Mouse (Mus musculus) forebrain, embryonic 14.5 days (tissue): ENCODE measurements around the gene Fibp. TPM values are rescaled to one million over a fixed set of nuclear protein-coding genes. Genes with fewer than 3 reads are reported as not detected.

Source experiments
- ATAC-seq: fragments of 200-750 bp; cut with Nextera tagmentation; 2 replicates; pipeline ENCODE4 v1.8.0; 2017; ENCODE audit warnings: mild to moderate bottlenecking, moderate library complexity
- DNase-seq: peaks from one replicate; pipeline ENCODE4 v3.0.0-alpha.2; 2015; ENCODE audit warnings: low spot score
- H3K27ac ChIP-seq: fragments of 300-500 bp; sonication (generic); 2 replicates; pipeline ENCODE4 v1.5.1; 2014; ENCODE audit warnings: low read depth, mild to moderate bottlenecking, control low read depth, low read length, moderate library complexity
- H3K27me3 ChIP-seq: fragments of 300-500 bp; sonication (generic); replicated peaks from 2 replicates; pipeline ENCODE4 v1.6.1; 2014; ENCODE audit warnings: low read length, control low read depth, mixed read lengths; ENCODE audit not compliant: control insufficient read depth, insufficient read depth
- H3K36me3 ChIP-seq: fragments of 300-500 bp; sonication (generic); 2 replicates; pipeline ENCODE4 v1.6.1; 2014; ENCODE audit warnings: low read length, control low read depth; ENCODE audit not compliant: control insufficient read depth, insufficient read depth
- H3K4me1 ChIP-seq: fragments of 300-500 bp; sonication (generic); 2 replicates; pipeline ENCODE4 v1.6.1; 2014; ENCODE audit warnings: antibody characterized with exemption, low read length, control low read depth; ENCODE audit not compliant: control insufficient read depth, insufficient read depth
- H3K4me2 ChIP-seq: fragments of 300-500 bp; sonication (generic); 2 replicates; pipeline ENCODE4 v1.6.1; 2014; ENCODE audit warnings: mild to moderate bottlenecking, control low read depth, low read length
- H3K4me3 ChIP-seq: fragments of 300-500 bp; sonication (generic); 2 replicates; pipeline ENCODE4 v1.5.1; 2014; ENCODE audit warnings: low read depth, low read length, control low read depth
- H3K9ac ChIP-seq: fragments of 300-500 bp; sonication (generic); 2 replicates; pipeline ENCODE4 v1.6.1; 2014; ENCODE audit warnings: mild to moderate bottlenecking, low read length, control low read depth, moderate library complexity
- H3K9me3 ChIP-seq: fragments of 300-500 bp; sonication (generic); replicated peaks from 2 replicates; pipeline ENCODE4 v1.6.1; 2016; ENCODE audit warnings: low read length, control low read depth, mixed read lengths; ENCODE audit not compliant: control insufficient read depth
- WGBS: fragments of 180-500 bp; shearing (Covaris S2); extraction: QIAGEN DNeasy Blood & Tissue Kit; methylation state at CpG from one replicate; pipeline ENCODE4 v1.1.7; 2014; 5-methylcytosine and 5-hydroxymethylcytosine counted together
- polyA plus RNA-seq: library from polyadenylated mRNA; unstranded; fragments of >200 nt; fragmentation: Nextera tagmentation; extraction: Ambion mirVana; gene quantifications from 2 replicates; pipeline ENCODE4 v1.2.1, GENCODE M21; 2014

The Fibp gene
- polyA plus RNA-seq, 1 experiment from 2014 or later = 167 TPM

GRCm38 (mm10) chr19:5466916-5467500 lies 6.6 kb downstream of the Fibp start:
- Histone ChIP-seq H3K4me3 (no peak overlapping the region), H3K9ac (no peak overlapping the region), H3K9me3 (no peaks in the 10 kb centered on the region), H3K27ac (no peak overlapping the region), H3K4me1 (0 out of 2 replicates have a peak, but pooled peaks cover 4% of the 10 kb centered on the region), H3K27me3 (no peaks in the 10 kb centered on the region), H3K4me2 (no peak overlapping the region), H3K36me3 (peaks cover 56% of the 10 kb centered on the region)
- ATAC-seq (no peak), DNase-seq (no peak)
- 95% methylated on average over 6 of the region's 6 CpGs for WGBS

GRCm38 (mm10) chr19:5468374-5468773 lies 8.0 kb downstream of the Fibp start, which contains the start of gene Ctsw:
Gene Ctsw (minus strand): TSS chr19:5468507.
- Histone ChIP-seq H3K9ac (no peak within 1 kb of the TSS), H3K36me3 (peaks cover 43% of the 10 kb centered on the region), H3K4me2 (no peak within 1 kb of the TSS), H3K4me1 (0 out of 2 replicates have a peak, but pooled peaks cover 4% of the 10 kb centered on the region), H3K27ac (no peak within 1 kb of the TSS), H3K9me3 (no peaks in the 10 kb centered on the region), H3K27me3 (no peaks in the 10 kb centered on the region), H3K4me3 (no peak within 1 kb of the TSS)
- 65% methylated on average over 5 of the region's 5 CpGs for WGBS
- DNase-seq = no peak
- ATAC-seq = no peak

GRCm38 (mm10) chr19:5471846-5472245 lies 11.4 kb downstream of the Fibp start:
- H3K27ac ChIP-seq = no peak overlapping the region
- H3K36me3 ChIP-seq = peaks cover 12% of the 10 kb centered on the region
- H3K4me2 ChIP-seq = no peak overlapping the region
- WGBS = 47% methylated on average over 5 of the region's 5 CpGs
- ATAC-seq (no peak), DNase-seq (no peak)
- H3K4me3 ChIP-seq = no peak overlapping the region
- H3K9me3 ChIP-seq = no peaks in the 10 kb centered on the region
- no peaks in the 10 kb centered on the region for H3K27me3 ChIP-seq
- no peak overlapping the region for H3K9ac ChIP-seq
- H3K4me1 ChIP-seq = peaks cover 10% of the 10 kb centered on the region; the same call in 1 of the 2 replicates

- H3K36me3 ChIP-seq = peaks cover 2% of the 10 kb centered on the region; the same call in 1 of the 2 replicates
- H3K27ac ChIP-seq = no peak overlapping the region
- no peak overlapping the region for H3K4me2 ChIP-seq
- no peak overlapping the region for H3K9ac ChIP-seq
- DNase-seq (no peak), ATAC-seq (no peak)
- H3K27me3 ChIP-seq = no peaks in the 10 kb centered on the region
- H3K4me1 ChIP-seq = peaks cover 10% of the 10 kb centered on the region; the same call in 1 of the 2 replicates
- H3K9me3 ChIP-seq = no peaks in the 10 kb centered on the region
- no peak overlapping the region for H3K4me3 ChIP-seq
- 77% methylated on average over 3 of the region's 3 CpGs for WGBS
Measured at GRCm38 (mm10) chr19:5472857-5473256, 12.4 kb downstream of the Fibp start.

GRCm38 (mm10) chr19:5473720-5474119 lies 13.3 kb downstream of the Fibp start, which contains the start of gene Efemp2:
Gene Efemp2 (plus strand): TSS chr19:5473954.
- peak; percentile 64 for ATAC-seq

GRCm38 (mm10) chr19:5474281-5475068 lies 14.1 kb downstream of the Fibp start:
- peak overlapping the region; percentile 78 for H3K9ac ChIP-seq
- no peaks in the 10 kb centered on the region for H3K27me3 ChIP-seq
- no peak overlapping the region; the same call in 1 of the 2 replicates for H3K27ac ChIP-seq
- no peaks in the 10 kb centered on the region for H3K9me3 ChIP-seq
- peak overlapping the region; percentile 94 for H3K4me2 ChIP-seq
- under 1% methylated on average over 43 of the region's 68 CpGs for WGBS
- H3K4me3 ChIP-seq = peak overlapping the region; percentile 55
- peaks cover 5% of the 10 kb centered on the region; the same call in 1 of the 2 replicates for H3K36me3 ChIP-seq
- ATAC-seq (peak; percentile 66), DNase-seq (peak; percentile 34)
- H3K4me1 ChIP-seq = peaks cover 10% of the 10 kb centered on the region; the same call in 1 of the 2 replicates

More at GRCm38 (mm10) chr19:5473720-5474119, 13.3 kb downstream of the Fibp start, which contains the start of gene Efemp2:
- Histone ChIP-seq H3K4me3 (peak within 1 kb of the TSS; percentile 55), H3K4me1 (peaks cover 10% of the 10 kb centered on the region; the same call in 1 of the 2 replicates), H3K4me2 (peak within 1 kb of the TSS; percentile 94), H3K27me3 (no peaks in the 10 kb centered on the region), H3K27ac (no peak within 1 kb of the TSS), H3K36me3 (peaks cover 4% of the 10 kb centered on the region; the same call in 1 of the 2 replicates), H3K9me3 (no peaks in the 10 kb centered on the region), H3K9ac (peak within 1 kb of the TSS; percentile 78)
- under 1% methylated on average over 22 of the region's 22 CpGs for WGBS
- peak; percentile 85 for DNase-seq

- peak overlapping the region; percentile 94 for H3K4me2 ChIP-seq
- H3K4me3 ChIP-seq = peak overlapping the region; percentile 55
- H3K9ac ChIP-seq = peak overlapping the region; percentile 78
- peaks cover 10% of the 10 kb centered on the region; the same call in 1 of the 2 replicates for H3K4me1 ChIP-seq
- H3K27ac ChIP-seq = no peak overlapping the region; the same call in 1 of the 2 replicates
- peaks cover 11% of the 10 kb centered on the region; the same call in 1 of the 2 replicates for H3K36me3 ChIP-seq
- DNase-seq (no peak), ATAC-seq (no peak)
- H3K9me3 ChIP-seq = no peaks in the 10 kb centered on the region
- 28% methylated on average over 13 of the region's 13 CpGs for WGBS
- no peaks in the 10 kb centered on the region for H3K27me3 ChIP-seq
Measured at GRCm38 (mm10) chr19:5475069-5475714, 14.8 kb downstream of the Fibp start.

GRCm38 (mm10) chr19:5477004-5477667 lies 16.7 kb downstream of the Fibp start:
- no peaks in the 10 kb centered on the region for H3K27me3 ChIP-seq
- H3K4me2 ChIP-seq = no peak overlapping the region
- H3K27ac ChIP-seq = no peak overlapping the region
- H3K4me1 ChIP-seq = peaks cover 10% of the 10 kb centered on the region; the same call in 1 of the 2 replicates
- DNase-seq = no peak
- no peak for ATAC-seq
- no peak overlapping the region for H3K9ac ChIP-seq
- no peak overlapping the region for H3K4me3 ChIP-seq
- peaks cover 26% of the 10 kb centered on the region for H3K36me3 ChIP-seq
- 83% methylated on average over 10 of the region's 10 CpGs for WGBS
- H3K9me3 ChIP-seq = no peaks in the 10 kb centered on the region
